Mouse (Mus musculus) megakaryocyte, embryonic 14.5 days (primary cell): ENCODE data around the gene Magi2. TPM values are rescaled to one million over a fixed set of nuclear protein-coding genes. Genes with fewer than 3 reads are reported as not detected.
"Not testable (repeated sequence)": the region's sequence is repeated elsewhere in the genome, so short reads cannot be mapped to it uniquely, and the experiment has no call there.

ENCODE experiments used
- H3K27me3 ChIP-seq: replicated peaks from 2 replicates; pipeline ENCODE3; 2012; ENCODE audit warnings: inconsistent platforms
- H3K36me3 ChIP-seq: replicated peaks from 2 replicates; pipeline ENCODE3; 2012; ENCODE audit warnings: low read length, inconsistent platforms, mixed read lengths
- H3K4me1 ChIP-seq: 2 replicates; pipeline ENCODE4 v1.6.1; 2012; ENCODE audit warnings: inconsistent platforms
- H3K4me3 ChIP-seq: replicated peaks from 2 replicates; pipeline ENCODE3; 2012; ENCODE audit warnings: moderate library complexity, mild to moderate bottlenecking, inconsistent platforms
- H3K9me3 ChIP-seq: 2 replicates; pipeline ENCODE4 v1.6.1; 2012; ENCODE audit warnings: inconsistent platforms
- FLI1 ChIP-seq: IDR thresholded peaks from 2 replicates; pipeline ENCODE4 v1.6.1; 2012; ENCODE audit warnings: low read length, inconsistent platforms, mixed read lengths
- GATA1 ChIP-seq: IDR thresholded peaks from 3 replicates; pipeline ENCODE4 v1.6.1; 2012; ENCODE audit warnings: mixed read lengths, low read length, inconsistent platforms, borderline replicate concordance
- polyA plus RNA-seq: library from polyadenylated mRNA; stranded (reverse); fragments of >175 nt; gene quantifications from 2 replicates; pipeline ENCODE4 v1.2.3, GENCODE M21; 2012; ENCODE audit warnings: low replicate concordance; ENCODE audit not compliant: insufficient read depth

Gene Magi2
- polyA plus RNA-seq, 1 experiment = 0.02 TPM

- Histone ChIP-seq H3K27me3 (no peaks in the 10 kb centered on the region), H3K4me1 (no peaks in the 10 kb centered on the region), H3K36me3 (no peaks in the 10 kb centered on the region), H3K9me3 (no peaks in the 10 kb centered on the region), H3K4me3 (no peak overlapping the region)
- no peak for TF ChIP-seq FLI1
- TF ChIP-seq GATA1 = no peak
Observed at GRCm38 (mm10) chr5:20494010-20494409, 1267.2 kb downstream of the Magi2 start.

- H3K4me1 ChIP-seq = no peaks in the 10 kb centered on the region
- H3K27me3 ChIP-seq = no peaks in the 10 kb centered on the region
- H3K9me3 ChIP-seq = no peaks in the 10 kb centered on the region
- TF ChIP-seq FLI1 = no peak
- no peak for TF ChIP-seq GATA1
- H3K36me3 ChIP-seq = no peaks in the 10 kb centered on the region
- no peak overlapping the region for H3K4me3 ChIP-seq
Observed at GRCm38 (mm10) chr5:20496924-20497323, 1270.1 kb downstream of the Magi2 start.

GRCm38 (mm10) chr5:20499031-20499600, 1272.3 kb downstream of the Magi2 start:
- Histone ChIP-seq H3K27me3 (no peaks in the 10 kb centered on the region), H3K36me3 (no peaks in the 10 kb centered on the region), H3K4me3 (no peak overlapping the region), H3K4me1 (no peaks in the 10 kb centered on the region), H3K9me3 (no peaks in the 10 kb centered on the region)
- TF ChIP-seq FLI1 = no peak
- no peak for TF ChIP-seq GATA1

- TF ChIP-seq GATA1 (no peak), FLI1 (no peak)
- no peaks in the 10 kb centered on the region for H3K4me1 ChIP-seq
Observed at GRCm38 (mm10) chr5:20508609-20509008, 1281.8 kb downstream of the Magi2 start.

GRCm38 (mm10) chr5:20509606-20510005, 1282.8 kb downstream of the Magi2 start:
- TF ChIP-seq FLI1 = no peak
- no peak for TF ChIP-seq GATA1
- H3K9me3 ChIP-seq = no peaks in the 10 kb centered on the region
- H3K27me3 ChIP-seq = no peaks in the 10 kb centered on the region
- H3K36me3 ChIP-seq = no peaks in the 10 kb centered on the region
- no peak overlapping the region for H3K4me3 ChIP-seq
- no peaks in the 10 kb centered on the region for H3K4me1 ChIP-seq

More at GRCm38 (mm10) chr5:20508609-20509008, 1281.8 kb downstream of the Magi2 start:
- no peaks in the 10 kb centered on the region for H3K9me3 ChIP-seq
- H3K27me3 ChIP-seq = no peaks in the 10 kb centered on the region
- no peaks in the 10 kb centered on the region for H3K36me3 ChIP-seq
- no peak overlapping the region for H3K4me3 ChIP-seq

- Histone ChIP-seq H3K36me3 (no peaks in the 10 kb centered on the region), H3K9me3 (no peaks in the 10 kb centered on the region), H3K4me3 (no peak overlapping the region), H3K4me1 (no peaks in the 10 kb centered on the region), H3K27me3 (no peaks in the 10 kb centered on the region)
- TF ChIP-seq FLI1 (no peak), GATA1 (no peak)
Observed at GRCm38 (mm10) chr5:20512377-20513126, 1285.7 kb downstream of the Magi2 start.

- Histone ChIP-seq H3K27me3 (no peaks in the 10 kb centered on the region), H3K36me3 (no peaks in the 10 kb centered on the region), H3K4me3 (no peak overlapping the region), H3K9me3 (peaks cover 3% of the 10 kb centered on the region; the same call in 1 of the 2 replicates), H3K4me1 (no peaks in the 10 kb centered on the region)
- TF ChIP-seq FLI1 (no peak), GATA1 (no peak)
Observed at GRCm38 (mm10) chr5:20521639-20522038, 1294.8 kb downstream of the Magi2 start.

- Histone ChIP-seq H3K27me3 (no peaks in the 10 kb centered on the region), H3K36me3 (no peaks in the 10 kb centered on the region), H3K9me3 (peaks cover 3% of the 10 kb centered on the region; the same call in 1 of the 2 replicates), H3K4me3 (no peak overlapping the region), H3K4me1 (no peaks in the 10 kb centered on the region)
- TF ChIP-seq FLI1 = no peak
- no peak for TF ChIP-seq GATA1
Observed at GRCm38 (mm10) chr5:20522047-20522446, 1295.2 kb downstream of the Magi2 start.

GRCm38 (mm10) chr5:20523776-20524175, 1296.9 kb downstream of the Magi2 start:
- peaks cover 3% of the 10 kb centered on the region; the same call in 1 of the 2 replicates for H3K9me3 ChIP-seq
- TF ChIP-seq FLI1 = no peak
- no peak for TF ChIP-seq GATA1
- no peaks in the 10 kb centered on the region for H3K36me3 ChIP-seq
- H3K4me1 ChIP-seq = no peaks in the 10 kb centered on the region
- no peak overlapping the region for H3K4me3 ChIP-seq
- no peaks in the 10 kb centered on the region for H3K27me3 ChIP-seq

GRCm38 (mm10) chr5:20526588-20526987, 1299.8 kb downstream of the Magi2 start:
- H3K27me3 ChIP-seq = not testable (repeated sequence)

GRCm38 (mm10) chr5:20536544-20536943, 1309.7 kb downstream of the Magi2 start:
- Histone ChIP-seq H3K4me3 (no peak overlapping the region), H3K4me1 (no peaks in the 10 kb centered on the region), H3K9me3 (no peaks in the 10 kb centered on the region), H3K27me3 (no peaks in the 10 kb centered on the region), H3K36me3 (no peaks in the 10 kb centered on the region)
- TF ChIP-seq GATA1 = no peak
- no peak for TF ChIP-seq FLI1

More at GRCm38 (mm10) chr5:20526588-20526987, 1299.8 kb downstream of the Magi2 start:
- H3K4me1 ChIP-seq, H3K36me3 ChIP-seq, H3K4me3 ChIP-seq, H3K9me3 ChIP-seq: not testable (repeated sequence)
